Mouse (Mus musculus) spleen, embryonic (tissue): ENCODE data around the gene Mrpl10.

Experiments used
- CTCF ChIA-PET: fragments of 350-600 bp; sonication (Branson Sonifier 250); formaldehyde crosslinking; loops from one replicate; lab custom pipeline; 2022; lab: Charles Lee

The Mrpl10 gene

DNA sequence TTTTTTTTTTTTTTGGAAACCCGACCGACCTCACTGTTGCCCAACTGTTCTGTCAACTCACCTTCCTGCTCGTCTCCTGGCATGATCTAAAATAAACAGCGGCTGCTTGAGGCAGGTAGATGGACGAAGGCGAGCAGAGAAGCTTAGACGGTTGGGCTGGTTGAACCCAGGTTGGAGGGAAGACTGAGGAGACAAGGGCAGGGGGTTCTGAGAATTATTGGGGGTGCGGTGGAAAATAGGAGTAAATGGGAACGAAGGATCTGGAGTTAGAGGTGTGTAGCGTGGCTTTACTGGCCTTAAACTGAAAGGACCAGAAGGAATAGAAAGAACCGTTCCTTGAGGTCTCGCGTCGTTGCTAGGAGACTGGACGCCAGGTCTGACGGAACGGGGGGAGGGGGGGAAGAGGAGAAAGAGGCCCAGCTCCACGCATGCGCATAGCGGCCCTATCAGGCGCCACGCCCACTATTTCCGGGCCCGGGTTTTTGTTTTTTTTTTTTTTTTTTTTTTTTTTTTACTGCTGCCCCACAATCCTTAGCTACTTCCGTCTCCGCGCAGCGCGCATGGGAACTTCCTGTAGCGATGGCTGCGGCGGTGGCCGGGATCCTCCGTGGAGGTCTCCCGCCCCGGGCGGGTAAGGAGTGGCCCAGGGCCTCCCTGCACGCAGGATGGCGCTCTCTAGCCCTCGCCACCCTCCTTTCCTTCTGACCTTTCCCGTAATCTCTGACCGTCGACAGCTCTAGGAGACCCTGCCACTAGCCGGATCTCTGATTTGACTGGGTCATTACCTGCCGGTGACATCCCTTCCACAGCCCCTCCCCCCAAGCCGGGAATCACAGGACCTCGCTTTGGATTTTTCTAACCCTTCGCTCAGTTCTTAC lies at the start of gene Mrpl10, which contains the start of gene Lrrc46:
Gene Mrpl10, plus strand, starts transcription at position 539 of the 878 bp plus-strand sequence.
Gene Lrrc46, minus strand, starts transcription at position 386 of the 878 bp plus-strand sequence.
- CTCF ChIA-PET: interaction anchor here (0.6 kb wide), 1 partner anchor 122 kb away, joined by 3 read pairs; no protein-coding TSS in a partner anchor

DNA sequence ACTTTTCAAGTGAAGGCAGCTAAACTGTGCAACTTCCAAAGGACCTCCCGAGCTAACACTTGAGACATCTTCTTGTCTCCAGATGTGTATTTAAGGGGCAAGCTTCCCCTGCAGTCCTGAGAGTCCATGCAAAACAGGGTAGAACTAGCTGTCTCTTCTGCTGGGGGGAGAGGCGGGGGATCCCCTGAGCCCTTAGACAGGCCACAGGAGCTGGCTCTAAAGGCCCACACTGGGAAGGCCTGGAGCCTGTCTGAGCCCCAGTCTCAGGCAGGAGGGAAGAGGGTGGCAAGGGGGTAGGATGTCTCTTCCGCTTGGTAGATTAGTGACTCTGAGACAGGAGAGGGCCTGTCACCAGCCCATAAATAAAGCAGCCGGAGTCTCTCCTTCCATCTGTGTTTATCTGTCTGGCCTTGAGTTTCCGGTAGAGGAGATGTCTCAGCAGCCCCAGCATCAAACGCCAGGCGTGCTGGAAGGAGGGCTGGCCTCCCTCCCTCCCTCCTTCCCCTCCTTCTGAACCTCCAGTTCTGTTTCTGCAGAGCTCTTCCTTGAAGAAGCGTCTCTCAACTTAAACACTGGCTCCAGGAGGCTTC lies 48.5 kb upstream of the Mrpl10 start:
- CTCF ChIA-PET: interaction anchor here (0.7 kb wide), 1 partner anchor 20 kb away, joined by 3 read pairs; no protein-coding TSS in a partner anchor

DNA sequence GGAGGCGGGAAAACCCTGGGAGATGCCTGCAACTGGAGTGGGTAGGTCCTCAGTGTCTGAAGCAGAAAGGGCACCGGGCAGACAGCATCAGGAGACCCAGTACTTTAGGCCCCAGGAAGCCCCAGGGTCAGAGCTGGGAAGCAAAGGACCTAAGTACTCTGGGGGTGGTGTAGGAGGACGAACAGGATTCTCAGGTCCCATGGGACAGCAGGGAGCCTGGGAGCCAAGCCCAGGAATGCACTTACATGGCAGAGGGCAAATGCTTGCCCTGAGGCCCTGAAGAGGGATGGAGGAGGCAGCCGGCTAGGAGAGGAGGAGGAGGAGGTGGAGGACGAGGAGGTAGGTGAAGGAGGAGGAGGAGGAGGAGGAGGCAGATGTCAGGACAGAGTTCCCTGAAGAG lies 46.3 kb upstream of the Mrpl10 start:
- CTCF ChIA-PET: no interaction called here

DNA sequence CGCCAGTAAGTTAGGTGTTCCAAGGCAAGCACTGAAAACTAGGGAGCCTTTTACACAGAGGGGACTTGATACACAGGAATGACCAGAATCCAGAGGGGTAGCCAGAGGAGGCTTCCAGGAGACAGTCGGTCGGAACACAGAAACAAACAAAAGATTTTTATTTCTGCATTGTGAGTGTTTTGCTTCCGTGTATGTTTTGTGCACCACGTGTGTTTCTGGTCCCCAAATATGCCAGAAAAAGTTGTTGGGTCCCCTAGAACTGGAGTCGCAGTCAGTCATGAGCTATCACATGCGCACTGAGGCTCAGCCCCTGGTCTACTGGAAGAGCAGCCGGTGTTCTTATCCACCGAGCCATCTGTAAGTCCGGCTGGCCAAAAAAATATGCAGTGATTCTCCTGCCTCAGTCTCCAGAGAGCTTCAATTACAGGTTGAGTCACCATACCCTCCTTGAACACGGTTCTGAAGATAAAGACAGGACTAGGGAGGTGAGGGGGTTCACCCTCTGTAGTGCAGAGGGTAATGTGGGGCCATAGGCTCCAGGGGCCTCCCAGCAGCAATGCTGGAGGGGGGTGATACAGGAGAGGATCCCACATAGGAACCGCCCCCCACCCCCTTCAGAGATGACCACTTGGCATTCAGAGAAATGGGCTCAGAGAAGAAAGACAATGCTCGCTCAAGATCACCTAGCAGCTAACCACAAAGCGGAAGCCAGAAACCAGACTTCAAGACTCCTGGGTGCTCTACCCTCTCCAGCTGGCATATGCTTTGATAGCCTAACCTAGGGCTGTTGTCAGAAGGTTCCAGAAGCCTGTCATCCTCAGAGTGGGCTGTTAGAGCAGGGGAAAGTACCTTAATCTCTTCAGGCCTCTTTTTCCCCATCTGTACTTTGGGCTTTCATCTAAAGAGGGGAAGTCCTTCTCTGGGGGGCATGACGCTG lies 45.3 kb upstream of the Mrpl10 start:
- CTCF ChIA-PET: interaction anchor here (1.0 to 1.1 kb wide), 2 partner anchors 11 to 191 kb away, joined by 3 read pairs; no protein-coding TSS in a partner anchor

DNA sequence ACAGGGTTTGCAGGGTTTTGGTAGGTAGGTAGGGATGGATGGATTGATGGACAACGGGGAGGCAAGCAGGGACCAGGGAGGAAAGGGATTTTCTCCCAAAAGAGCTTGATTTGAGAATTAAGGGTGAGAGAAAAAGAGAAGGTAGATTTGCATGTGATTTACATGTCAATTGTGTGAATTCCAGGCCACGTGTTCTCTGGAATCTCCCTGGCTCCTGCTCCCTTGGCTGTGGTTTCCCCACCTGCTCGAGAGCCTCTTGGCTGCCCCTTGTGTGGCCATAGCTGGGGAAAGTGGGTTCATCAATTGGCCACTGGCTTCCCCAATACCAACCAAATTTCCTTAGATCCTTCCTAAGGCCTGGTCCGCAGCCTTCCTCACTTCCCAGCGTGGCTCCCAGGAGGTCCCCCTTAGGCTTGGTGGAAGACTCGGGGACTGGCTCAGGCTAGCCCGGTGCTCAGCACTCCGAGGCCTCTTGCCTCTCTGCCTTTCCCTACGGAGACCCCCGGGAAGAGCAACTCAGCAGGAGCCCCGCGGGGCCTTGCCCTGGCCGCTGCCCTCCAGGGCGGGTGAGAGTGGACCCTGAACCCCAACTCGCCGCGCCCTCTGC lies 44.5 kb upstream of the Mrpl10 start:
- CTCF ChIA-PET: interaction anchor here (1.0 to 1.1 kb wide), 3 partner anchors 11 to 190 kb away, joined by 3 read pairs; no protein-coding TSS in a partner anchor

DNA sequence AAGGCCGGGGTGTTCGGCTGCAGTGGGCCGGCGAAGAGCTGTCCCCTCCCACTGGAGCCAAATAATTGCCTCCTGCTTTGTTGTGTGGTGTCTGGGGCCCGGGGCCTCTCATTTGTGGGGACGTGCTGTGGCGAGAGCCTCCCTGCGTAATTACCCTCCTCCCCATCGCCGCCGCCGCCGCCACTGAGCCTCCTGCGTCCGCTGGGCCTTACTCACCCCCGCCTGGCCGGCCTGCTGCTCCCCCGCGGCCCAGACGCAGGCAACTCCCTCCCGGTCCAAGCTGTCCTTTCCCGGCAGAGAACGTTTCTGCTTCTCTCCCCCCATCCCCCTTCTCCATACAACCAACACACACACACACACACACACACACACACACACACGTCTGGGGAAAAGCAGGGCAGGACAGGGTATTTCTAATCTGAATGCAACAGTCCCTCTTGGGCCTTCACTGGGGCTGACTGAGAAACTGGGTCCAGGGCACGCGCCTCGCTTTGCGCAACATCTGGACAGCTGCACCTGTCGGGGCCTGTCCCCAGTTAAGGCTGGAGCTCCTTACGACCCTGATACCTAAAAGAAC lies 43.9 kb upstream of the Mrpl10 start:
- CTCF ChIA-PET: interaction anchor here (1.0 to 1.1 kb wide), 2 partner anchors 12 to 24 kb away, joined by 3 read pairs; no protein-coding TSS in a partner anchor

DNA sequence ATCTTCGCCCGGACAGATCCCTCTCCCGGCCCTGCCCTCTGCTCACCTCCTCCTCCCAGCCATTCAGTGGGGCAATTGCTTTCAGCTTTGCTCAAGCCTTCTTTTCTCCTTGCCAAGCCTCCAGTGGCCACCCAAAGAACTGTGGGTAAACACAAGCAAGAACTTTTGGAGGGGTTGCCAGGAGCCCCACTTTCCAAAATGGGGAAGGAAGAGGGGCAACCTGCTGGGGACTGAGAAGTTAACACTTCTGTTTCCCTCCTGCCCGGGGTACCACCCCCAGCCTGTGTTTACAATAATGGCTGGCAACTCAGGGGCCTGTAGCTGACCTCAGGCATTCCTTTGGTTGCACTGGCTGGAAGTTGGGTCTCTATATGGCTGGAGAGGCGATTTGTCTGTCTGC lies 38.2 kb upstream of the Mrpl10 start:
- CTCF ChIA-PET: no interaction called here

DNA sequence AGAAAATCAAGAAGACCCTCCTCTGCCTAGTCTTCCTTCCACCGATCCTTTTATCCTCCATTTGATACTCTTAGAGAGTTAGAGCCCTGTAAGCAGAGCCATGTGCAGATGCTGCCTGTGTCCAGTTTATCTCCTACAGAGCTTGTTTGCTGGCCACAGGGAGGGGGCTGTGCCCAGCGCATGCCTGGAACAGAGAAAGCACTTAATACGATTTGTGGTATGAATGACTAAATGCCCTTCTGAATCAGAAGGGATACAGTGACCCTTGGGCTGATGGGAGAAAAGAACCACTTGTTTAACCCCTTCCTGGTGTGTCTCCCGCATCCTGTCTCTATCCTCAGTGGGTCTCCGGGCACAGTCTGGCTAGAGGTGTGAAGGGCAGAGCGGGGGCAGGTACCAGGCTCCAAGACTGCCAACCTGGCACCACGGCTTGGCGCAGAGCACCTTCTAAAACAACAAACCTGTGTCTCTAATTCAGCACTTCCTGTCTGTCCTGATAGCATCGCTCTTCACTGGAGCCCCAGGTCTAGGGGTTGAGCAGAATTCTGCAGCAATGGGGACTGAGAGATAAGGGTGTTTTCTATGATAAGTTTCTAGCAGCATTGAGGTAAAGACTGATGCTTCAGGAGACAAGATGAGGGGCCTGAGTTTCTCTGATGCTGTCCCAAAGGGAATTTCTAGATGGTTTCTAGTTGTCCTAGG lies 34.1 kb upstream of the Mrpl10 start:
- CTCF ChIA-PET: interaction anchor here (1.0 kb wide), 1 partner anchor 11 kb away, joined by 3 read pairs; no protein-coding TSS in a partner anchor

DNA sequence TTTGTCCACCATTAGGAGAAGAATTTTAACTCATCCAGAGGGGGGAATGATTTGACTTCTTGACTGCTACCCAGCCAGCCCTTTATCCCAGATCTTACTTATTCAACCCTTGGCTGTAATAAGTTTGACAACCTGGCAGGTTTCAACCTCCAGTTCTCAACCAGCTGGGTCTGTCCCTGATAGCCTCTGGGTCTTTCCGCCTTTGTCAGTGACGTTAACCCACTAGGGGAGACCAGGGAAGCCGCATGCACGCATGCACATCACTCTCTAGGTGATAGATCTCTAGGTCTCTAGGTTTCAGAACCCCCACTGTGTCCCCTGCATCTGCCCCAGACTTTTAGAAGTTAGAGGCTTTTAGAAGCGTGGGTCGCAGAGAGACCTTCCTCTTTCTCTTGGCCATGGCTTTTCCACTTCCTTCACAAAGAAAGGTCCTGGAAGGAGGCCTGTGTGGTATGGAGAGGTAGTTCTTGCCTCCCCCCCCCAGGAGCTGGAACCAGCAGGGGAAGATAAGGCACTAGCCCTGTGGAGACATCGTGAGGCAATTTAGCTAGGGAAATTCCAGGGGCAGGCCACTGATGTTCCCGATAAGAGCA lies 32.1 kb upstream of the Mrpl10 start:
- CTCF ChIA-PET: no interaction called here

DNA sequence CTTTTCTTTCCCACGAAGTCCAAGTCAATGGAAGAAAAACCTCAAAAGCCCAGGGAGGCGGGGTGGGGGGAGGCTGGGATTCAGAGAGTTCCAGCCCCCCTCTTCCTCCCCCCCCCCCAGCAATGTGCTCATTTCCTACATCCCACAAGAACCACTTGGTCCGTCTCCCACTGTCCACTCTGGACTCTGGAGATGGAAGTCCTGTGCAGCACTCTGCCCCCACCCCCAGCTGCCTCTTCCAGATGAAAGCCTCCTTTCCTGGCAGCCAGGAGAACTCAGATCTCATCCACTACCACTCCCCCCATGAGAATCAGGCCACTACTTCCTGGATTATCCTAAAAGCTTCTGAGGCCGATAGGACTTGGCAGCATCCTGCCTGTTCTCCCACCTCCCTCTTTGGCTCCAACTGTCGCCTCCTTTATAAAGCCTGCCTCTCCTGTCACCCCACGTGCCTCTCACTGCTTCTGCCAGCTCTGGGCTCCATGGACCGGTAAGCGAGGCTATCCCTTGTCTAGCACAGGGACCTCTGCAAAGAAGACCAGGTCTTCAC lies 28.2 kb upstream of the Mrpl10 start, which contains the start of gene Sp6:
Gene Sp6, plus strand, starts transcription at position 274 of the 550 bp plus-strand sequence.
- CTCF ChIA-PET: interaction anchor here (0.6 kb wide), 1 partner anchor 46 kb away, joined by 4 read pairs; no protein-coding TSS in a partner anchor

DNA sequence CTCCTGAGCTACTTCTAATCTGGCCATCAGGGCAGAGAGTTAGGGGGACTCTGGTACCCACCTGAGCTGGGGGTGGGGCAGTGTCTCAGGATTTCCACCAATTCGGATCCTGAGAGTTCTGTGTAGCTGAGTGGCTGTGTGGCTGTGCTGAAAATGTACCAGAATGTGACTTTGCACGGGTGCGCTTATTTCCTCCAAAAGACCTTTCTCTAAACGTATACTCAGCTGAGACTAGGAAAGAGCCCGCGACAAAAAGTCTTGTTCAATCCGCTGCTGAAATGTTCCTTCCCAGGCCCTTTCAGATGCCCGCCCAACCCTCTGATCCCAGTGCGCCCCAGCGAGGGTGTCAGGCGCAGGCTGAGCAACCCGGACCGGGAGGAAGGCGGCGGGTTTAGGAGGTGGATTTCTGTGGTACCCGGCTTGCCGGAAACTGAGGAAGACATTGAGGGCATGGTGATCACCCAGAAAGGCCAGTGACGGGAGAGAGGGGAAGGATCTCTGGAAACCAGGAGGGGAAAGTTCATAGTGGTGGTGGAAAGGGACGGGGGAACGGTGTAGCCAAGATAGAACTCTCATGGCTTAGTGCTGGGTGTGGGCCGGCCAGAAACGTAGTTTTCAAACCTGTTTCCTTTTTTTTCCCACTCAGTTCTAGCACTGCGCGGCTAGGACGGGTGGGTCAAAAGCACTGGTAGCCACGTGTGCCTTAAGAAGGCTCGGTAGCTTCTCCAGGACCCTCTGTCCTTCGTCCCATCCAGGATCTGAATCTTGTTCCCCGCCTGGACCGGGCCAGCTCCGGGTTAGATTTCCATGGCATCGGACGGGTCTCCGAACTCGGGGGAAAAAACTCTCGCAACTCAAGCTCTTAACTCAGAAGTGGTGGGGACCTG lies 23.4 kb upstream of the Mrpl10 start:
- CTCF ChIA-PET: interaction anchor here (0.9 kb wide), 1 partner anchor 11 kb away, joined by 3 read pairs; no protein-coding TSS in a partner anchor

DNA sequence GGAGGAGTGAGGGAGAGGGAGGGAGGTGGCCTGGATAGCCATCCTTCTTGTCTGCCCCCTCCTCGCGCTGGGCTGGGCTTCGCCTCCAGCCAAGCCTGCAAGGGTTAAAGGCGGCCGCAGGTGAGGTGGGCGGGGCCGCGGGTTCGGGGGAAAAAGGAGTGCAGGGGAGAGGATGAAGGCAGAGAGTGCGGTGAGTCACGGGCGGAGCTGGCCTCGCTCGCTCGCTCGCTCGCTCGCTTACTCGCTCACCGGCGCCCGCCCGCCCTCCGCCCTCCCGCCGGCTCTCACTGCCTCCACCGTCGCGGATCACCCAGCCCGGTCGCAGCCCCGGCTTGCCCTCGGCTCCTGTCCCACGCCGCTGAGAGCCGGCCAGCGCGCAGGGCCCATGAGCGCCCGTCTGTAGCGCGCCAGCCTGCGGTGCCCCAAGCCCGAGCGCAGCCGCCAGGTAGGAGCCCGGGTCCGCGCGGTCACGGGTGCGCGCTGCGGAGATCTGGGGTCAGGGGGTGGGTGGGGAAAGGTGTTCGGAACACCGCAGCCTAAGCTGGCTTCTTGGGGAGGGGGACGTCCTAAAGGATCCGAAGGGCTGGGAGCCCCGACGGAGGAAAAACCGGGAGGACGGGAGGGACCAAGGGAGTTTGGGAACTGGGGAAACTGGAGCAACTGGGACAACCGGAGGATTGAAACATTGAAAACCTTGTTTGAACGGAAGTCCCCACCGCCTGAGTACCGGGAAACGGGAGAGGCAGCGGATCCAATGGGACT lies 22.6 kb upstream of the Mrpl10 start:
- CTCF ChIA-PET: interaction anchor here (0.9 to 1.2 kb wide), 2 partner anchors 12 to 38 kb away, joined by 3 read pairs; no protein-coding TSS in a partner anchor

DNA sequence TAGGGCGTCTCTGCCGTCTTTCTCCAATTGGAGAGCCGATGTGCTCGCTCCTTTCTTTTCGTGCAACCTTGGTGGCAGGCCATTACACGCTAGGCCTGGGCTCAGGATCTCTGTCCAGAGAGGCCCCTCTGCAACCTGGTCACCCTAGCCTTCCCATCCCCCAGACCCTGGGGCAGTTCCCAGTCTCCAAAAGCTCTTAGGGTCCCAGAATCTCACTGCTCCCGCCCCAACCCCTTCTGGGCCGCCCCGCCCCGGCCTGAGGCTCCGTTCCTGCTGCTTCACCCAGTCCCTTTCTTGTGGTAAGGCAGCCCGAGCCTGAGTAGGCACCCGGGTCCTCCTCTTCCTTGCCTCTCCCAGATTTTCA lies 22.0 kb upstream of the Mrpl10 start:
- CTCF ChIA-PET: interaction anchor here (0.7 to 1.2 kb wide), 2 partner anchors 20 to 38 kb away, joined by 3 read pairs; no protein-coding TSS in a partner anchor

DNA sequence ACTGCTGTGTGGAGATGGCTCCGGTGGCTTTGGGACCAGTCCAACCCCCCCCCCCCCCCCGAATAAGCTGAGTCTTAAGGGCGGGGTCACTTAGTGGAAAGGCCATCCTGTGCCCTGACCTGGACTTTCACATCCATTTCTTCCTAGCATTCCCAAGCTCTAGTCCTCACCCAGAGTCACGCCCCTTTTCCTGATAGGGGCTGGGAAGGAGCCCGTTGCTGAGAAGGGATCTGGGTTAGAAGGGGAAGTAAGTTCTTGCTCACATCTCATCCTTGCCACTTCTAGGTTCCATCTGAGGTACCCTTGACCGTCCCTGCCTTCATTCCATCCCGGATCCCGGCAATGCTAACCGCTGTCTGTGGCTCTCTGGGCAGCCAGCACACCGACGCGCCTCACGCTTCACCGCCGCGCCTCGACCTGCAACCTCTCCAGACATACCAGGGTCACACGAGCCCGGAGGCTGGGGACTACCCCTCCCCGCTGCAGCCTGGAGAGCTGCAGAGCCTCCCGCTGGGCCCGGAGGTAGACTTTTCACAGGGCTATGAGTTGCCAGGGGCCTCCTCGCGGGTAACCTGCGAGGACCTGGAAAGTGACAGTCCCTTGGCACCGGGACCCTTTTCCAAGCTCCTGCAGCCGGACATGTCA lies 20.1 kb upstream of the Mrpl10 start:
- CTCF ChIA-PET: interaction anchor here (0.5 to 3.3 kb wide), 11 partner anchors 17 to 1942 kb away, joined by 3 to 22 read pairs (median 5); partner anchors contain the start of gene Sp2

DNA sequence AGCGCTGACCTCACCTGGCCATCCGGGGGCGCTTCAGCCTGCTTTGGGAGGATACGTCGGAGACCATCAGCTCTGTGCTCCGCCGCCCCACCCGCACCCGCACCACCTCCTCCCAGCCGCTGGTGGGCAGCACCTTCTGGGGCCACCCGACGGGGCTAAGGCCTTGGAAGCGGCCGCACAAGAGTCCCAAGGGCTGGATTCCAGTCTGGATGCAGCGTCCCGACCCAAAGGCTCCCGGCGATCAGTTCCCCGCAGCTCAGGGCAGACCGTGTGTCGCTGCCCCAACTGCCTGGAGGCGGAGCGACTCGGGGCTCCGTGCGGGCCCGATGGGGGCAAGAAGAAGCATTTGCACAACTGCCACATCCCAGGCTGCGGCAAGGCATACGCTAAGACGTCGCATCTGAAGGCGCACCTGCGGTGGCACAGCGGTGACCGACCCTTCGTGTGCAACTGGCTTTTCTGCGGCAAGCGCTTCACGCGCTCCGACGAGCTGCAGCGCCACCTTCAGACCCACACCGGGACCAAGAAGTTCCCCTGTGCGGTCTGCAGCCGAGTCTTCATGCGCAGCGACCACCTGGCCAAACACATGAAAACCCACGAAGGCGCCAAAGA lies 19.4 kb upstream of the Mrpl10 start:
- CTCF ChIA-PET: interaction anchor here (0.5 to 3.3 kb wide), 8 partner anchors 16 to 334 kb away, joined by 3 to 22 read pairs (median 4); partner anchors contain the start of gene Sp2

DNA sequence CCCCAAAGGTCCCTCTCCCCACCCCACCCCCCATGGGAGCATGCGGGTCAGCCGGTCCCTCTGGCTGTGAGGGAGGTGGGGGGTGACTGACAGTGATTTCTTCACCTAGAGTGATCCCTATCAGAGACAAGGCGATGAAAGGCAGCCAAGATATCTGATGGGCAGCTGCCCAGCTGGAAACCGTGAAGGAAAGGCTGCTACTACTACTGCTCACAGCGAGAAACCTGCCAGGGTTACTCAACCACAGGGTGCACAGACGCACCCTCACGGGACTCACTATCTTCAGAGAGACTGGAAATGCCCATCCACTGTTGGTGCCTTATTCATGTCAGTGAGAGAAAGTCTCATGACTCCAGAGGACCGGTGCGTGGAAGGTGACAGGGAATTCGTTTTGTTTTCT lies 16.4 kb upstream of the Mrpl10 start:
- CTCF ChIA-PET: interaction anchor here (1.4 to 1.6 kb wide), 2 partner anchors 41 to 43 kb away, joined by 4 read pairs; no protein-coding TSS in a partner anchor
